Mouse (Mus musculus) kidney, adult 18-20 months (tissue): ENCODE results near the gene Zgpat.

Experiments used
- DNase-seq: peaks from one replicate; pipeline ENCODE4 v3.0.0; 2021

Gene Zgpat

DNA sequence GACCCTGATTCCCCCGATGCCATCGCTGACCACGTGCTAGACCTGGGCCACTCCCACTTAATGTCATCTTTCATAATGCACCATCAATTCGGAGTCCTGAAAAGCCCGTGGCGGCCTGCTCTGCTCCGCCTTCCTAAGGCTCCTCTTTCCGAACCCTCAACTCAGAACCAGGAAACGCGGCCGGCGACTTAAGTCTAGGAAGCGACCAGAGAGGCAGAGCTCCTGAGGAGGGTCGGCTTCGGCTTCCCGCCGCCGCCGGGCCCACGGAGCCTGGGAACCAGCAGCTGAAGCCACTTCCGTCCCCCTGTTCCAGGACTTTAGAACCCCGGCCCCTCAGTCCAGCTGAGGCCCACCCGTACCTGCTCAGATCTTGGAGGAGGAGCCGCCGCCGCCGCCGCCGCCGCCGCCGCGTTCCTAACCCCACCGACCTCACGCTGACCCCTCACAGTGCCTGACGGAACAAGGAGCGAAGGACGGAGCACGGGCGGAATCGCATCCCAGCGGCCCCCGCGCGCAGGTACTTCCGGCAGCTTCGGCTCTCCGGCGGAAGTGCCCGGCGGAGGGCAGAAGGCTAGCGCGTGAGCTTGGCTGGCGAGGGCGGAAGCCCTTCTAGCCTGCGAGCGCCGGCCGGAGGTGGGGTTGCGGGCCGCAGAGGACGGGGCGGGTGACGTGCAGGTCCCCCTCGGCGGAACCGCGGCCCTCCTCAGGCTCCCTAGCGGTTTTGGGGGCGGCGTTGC is at the start of gene Zgpat, which contains the start of gene Arfrp1:
Gene Zgpat, plus strand, starts transcription at position 69 of the 737 bp plus-strand sequence.
Gene Arfrp1, minus strand, starts transcription at position 545 of the 737 bp plus-strand sequence.
- DNase-seq = peak; percentile 92

DNA sequence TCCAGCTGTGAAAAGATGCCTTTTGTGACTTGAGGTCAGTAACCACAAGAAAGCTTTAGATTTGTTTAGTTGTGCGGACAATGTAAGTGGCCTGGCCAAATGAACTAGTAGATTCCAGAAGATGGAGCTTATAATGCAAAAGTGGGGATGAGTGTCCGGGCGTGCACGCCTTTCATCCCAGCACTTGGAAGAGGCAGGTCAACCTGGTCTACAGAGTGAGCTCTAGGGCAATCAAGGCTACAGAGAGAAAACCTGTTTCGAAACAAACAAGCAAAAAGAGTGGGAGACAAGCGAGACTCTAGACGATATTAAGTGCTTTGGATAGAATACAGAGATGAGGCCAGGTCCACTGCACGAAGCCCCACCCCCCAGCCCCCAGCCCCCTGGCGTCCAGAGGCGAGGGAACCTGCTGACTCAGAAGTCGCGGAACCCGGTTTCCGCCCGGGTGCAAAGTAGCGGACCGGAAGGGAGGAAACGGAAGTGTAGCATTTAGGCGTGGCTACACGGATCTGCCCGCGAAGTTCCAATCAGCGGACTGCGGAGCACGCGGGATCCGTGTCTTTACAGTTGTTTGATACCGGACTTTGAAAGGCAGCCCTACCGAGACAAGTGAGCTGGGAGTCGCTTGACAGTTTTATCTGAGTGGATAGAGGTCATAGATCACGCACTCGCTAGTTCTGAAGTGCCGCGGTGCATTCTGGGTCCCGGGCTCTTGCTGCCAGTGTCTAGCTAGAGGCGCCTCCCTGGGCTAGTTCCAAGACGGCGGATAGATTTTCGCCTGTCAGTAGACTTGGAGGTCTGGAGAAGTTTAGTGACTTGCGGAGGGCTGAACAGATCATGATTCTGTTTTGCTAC is 45.3 kb upstream of the Zgpat start, which contains the start of gene Rtel1:
Gene Rtel1, plus strand, starts transcription at position 492 of the 855 bp plus-strand sequence.
- peak; percentile 87 for DNase-seq

DNA sequence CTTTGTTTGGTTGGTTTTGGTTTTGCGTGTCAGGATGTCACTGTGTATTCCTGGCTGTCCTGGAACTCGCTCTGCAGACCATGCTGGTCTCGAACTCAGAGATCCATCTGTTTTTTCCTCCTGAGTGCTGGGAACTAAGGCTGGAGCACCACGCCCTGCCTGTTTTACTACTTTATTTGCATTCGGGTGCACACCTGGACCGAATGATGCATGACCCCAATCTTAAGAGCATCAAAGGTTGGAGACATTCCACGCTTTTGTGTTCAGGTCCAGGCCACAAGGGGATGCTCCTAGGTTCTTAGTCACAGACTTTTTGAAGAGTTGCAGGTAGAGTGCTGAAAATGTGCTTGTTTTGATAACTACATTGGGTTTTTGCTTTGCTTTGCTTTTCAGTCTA is 44.6 kb upstream of the Zgpat start:
- no peak for DNase-seq

DNA sequence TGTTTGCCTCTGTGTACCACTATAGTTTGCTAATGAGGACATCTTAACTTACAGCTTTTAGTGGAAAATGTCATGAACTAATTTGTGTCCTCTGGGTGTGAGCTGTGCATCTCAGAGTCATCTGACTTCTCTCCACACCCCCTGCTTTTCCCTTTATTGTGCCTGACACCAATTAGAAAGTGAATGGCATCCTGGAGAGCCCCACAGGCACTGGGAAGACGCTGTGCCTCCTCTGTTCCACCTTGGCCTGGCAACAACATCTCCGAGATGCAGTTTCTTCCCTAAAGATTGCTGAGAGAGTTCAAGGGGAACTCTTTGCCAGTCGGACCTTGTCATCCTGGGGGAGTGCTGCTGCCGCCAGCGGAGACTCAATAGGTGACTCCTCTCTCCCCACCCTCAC is 42.6 kb upstream of the Zgpat start:
- no peak for DNase-seq

DNA sequence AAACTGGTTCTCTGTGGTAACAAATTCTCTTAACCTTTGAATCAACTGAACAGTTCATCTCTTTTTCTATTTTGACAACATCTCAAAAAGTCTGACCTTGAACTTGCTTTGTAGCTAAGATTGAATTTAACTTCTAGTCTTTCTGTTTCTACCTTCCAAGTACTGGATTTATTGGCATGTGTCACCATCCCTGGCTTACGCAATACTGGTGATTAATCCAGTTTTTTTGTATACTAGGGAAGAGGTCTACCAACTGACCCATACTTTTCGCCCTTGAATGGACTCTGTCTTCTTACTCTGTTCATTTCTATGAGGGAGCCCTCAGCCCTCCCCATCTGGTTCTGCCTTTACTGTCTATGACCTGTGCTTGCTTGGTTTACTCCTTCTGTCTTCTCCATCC is 38.6 kb upstream of the Zgpat start:
- DNase-seq = no peak

DNA sequence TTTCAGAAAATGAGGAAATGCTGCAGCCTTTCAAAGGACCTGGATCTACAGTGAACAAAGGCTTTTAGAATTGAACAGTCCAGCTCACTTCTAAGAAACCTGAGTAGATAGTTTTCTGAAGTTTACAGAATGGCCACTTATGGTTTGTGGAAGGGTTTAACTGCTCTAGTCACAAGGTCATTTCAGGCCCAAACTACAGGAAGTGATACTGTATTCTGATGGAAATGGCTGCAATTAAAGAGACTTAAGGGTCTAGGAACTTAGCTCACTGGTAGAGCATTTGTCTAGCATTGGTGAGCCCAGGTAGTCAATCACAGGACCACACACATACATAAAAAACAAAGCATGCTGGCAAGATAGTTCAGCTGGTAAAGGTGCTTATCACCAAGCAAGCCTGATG is 32.2 kb upstream of the Zgpat start:
- DNase-seq = no peak

DNA sequence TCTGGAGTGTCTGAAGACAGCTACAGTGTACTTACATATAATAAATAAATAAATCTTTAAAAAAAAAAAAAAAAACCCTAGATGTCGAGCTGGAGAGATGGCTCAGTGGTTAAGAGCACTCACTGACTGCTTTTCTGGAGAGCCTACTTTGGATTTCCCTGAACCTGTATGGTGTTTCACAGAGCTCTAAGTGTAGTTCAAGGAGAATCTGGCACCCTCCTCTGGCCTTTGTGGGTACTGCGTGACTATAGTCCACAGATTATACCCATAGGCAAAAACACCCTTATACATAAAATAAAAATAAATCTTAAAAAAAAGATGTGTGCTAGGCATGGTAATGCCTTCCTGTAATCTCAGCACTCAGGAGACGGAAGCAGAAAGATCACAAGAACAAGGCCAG is 30.7 kb upstream of the Zgpat start:
- peak; percentile 83 for DNase-seq

DNA sequence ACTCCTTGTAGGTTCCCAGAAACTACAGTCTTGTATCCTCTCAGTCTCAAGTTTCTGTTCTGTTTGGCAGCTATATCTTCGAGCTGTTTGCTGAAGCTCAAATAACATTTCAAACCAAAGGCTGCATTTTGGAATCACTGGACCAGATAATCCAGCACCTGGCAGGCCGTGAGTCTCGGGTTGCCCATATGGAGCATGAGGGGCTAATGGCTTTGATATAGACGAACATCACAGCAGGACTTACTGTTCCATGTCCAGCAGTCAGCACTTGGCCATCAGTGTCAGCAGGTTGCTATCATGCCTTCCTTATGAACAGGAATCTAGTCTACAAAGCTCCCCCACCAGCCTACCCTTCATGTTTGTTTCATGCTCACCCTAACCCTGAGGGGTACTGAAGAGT is 24.3 kb upstream of the Zgpat start:
- DNase-seq = no peak

DNA sequence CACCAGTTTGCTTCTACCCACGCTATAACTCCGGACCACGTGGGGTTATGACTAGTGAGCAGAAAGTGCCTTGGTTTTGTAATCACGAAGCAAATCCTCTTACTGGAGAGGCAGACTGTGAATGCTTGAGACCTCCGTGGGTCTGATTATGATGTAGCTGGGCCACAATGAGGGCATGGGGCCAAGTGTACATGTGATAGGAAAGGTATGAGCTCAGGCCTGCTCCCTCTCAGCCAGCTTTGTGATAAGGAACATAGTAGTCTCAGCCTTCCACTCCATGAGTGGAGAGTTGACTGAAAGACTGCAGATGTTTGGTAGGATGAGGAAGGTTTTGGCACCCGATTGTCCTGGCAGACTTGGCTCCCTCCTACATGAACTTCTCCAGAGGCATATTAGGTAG is 22.0 kb upstream of the Zgpat start:
- no peak for DNase-seq

DNA sequence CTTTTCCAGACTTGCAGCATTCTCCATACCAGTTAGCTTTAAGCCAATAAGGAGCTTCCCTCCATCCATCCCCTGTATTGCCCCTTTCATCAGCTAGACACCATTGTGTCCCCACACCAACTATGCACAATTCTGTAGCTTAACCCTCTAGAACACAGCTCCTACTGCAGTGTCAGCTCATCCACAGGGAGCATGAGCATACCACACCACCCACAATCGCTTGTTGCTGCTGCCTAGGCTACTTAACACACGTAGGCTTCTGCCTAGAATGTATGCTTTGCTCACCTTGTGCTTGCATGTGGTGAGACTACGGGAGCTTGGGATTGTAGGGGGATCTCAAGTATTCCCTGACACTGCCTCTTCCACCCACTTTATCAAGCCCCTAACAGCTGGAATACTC is 7.9 kb upstream of the Zgpat start:
- no peak for DNase-seq

DNA sequence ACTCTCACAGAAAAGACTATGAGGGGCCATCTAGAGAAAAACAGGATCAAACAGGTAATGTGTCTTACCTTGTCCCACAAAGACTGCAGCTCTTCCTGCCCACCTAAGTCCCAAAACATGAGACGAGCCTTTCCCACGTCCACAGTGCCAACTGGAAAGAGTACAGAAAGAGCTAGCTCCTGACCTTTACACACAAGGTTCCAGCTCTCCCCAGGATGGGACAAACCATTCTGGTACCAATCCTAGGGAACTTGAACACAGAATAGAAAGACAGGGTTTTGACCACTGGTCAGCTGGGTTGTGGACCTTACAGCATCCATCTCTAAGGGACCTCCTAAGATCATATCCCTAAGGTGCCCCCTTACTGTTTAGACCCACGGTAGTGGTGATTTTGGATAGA is 782 bp upstream of the Zgpat start:
- DNase-seq = no peak

DNA sequence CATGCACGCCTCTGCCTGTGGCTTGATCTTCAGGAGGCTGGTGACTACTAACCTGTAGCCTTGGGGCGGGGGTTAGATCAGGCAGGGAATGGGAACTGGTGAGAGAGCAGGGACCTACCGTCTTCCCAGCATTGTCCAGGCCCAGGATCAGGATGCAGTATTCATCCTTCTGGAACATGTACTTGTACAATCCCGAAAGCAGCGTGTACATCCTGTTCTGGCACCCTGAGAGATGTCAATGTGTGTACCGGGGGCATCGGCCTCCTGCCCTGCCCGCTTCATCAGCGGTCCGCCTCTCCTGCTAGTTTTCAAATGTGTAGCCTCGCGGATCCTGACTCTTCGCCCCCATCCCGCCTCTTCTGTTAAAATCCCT is 255 bp upstream of the Zgpat start:
- no peak for DNase-seq

DNA sequence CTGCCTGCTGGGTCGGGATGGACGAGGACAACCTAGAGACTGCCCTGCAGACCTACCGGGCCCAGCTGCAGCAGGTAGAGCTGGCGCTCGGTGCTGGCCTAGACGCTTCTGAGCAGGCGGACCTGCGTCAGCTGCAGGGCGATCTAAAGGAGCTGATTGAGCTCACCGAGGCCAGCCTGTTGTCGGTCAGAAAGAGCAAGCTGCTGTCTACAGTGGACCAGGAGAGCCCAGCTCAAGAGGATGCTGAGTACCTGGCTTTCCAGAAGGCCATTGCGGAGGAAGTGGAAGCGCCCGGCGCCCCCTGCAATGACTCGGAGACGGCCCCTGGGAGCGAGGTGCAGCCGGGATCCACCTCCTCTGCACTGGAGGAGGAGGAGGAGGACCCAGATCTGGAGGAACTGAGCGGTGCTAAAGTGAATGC is 937 bp downstream of the Zgpat start:
- DNase-seq = no peak

DNA sequence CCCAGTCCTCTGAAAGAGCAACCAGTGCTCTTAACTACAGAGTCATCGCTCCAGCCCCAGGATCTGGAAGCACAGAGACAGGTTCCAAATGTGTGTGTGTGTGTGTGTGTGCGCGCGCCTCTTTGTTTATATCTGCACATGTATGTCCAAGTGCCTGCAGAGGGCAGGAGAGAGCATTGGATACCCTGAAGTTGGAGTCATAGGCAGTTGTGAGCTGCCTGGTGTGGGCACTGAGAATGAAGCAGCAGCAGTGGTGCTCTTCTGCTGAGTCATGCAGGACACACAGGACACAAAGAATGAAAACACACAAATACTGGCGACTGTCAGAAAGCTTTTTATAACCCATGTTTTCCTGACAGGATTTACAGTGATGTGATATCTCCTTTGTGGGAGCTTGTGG is 5.3 kb downstream of the Zgpat start:
- DNase-seq = no peak

DNA sequence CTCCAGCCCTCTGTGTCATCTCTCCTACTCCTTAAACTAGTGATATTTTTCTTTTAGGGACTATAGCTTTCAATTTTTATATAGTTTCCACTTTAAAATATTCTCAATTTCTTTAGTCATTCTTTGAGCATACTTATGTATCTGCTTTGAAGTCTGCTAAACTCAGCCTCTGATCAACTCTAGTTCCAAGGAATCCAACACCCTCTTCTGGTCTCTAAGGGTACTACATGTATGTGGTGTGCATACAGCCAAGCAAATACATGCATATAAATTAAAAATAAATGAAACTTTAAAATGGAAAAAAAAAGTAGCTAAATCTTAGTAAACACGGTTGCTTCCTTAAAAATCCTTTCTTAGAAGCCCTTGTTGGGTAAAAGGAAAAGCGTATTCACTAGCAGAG is 11.1 kb downstream of the Zgpat start:
- no peak for DNase-seq

DNA sequence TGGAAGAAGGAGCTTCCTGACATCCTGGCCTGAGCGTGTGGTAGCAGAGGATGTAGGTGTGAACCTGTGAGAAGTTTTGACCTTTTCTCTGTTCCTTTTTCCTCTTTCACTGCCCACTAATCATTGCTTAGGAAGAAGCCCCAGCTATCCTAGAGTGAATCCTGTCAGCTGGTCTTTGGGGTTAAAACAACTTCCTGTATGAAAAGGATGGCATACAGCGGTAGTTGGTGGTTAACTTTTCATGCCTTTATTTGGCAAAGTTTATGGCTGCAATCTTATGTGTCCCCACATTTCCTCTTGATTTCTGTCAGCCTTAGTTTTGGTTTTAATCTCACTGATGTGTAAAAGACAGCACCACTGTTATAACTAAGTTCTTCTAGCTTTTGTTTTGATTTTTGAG is 12.5 kb downstream of the Zgpat start:
- no peak for DNase-seq

DNA sequence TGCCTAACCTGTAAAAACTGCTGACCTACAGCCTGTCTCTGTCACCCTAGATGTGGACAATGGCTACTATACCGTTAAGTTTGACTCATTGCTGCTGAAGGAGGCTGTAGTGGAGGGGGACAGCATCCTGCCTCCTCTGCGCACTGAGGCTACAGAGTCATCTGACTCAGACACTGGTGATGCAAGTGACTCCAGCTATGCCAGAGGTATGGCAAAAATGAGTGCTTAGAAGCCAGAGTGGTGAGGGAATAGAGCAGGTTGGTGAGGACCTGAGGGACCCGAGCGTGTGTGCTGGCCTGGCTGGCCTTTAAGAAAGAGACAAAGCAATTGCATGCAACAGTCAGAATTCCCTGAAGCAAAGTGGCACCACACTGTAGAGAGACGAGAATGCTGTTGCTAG is 14.0 kb downstream of the Zgpat start:
- DNase-seq = no peak

DNA sequence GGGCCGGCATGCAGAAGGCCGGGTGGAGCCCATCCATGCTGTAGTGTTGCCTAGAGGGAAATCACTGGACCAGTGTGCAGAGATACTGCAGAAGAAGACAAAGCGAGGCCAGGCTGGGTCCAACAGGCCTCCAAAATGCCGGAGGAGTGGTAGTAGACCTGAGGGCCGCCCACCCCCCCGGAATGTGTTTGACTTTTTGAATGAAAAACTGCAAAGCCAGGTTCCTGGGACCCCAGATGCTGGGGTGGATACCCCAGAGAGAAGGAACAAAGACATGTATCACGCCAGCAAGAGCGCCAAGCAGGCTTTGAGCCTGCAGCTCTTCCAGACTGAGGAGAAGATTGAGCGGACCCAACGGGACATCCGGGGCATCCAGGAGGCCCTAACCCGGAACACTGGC is 15.1 kb downstream of the Zgpat start, which contains the start of gene Lime1:
Gene Lime1, plus strand, starts transcription at position 301 of the 400 bp plus-strand sequence.
- DNase-seq = no peak

DNA sequence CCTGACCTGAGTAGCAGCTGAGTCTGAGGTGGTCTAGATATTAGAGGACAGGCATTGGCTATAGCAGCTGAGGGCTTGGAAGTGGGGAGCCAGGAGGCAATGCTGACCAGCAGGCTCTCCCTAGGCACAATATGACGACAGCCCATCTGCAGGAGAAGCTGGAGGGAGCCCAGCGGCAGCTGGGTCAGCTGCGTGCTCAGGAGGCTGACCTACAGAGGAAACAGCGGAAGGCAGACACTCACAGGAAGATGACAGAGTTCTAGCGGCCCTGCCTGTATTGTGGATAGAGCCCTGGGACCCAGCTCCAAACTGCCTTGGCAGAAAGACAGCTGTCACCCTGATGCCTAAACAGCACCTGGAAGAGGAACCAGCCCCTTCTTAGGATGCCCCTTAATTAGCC is 15.5 kb downstream of the Zgpat start:
- no peak for DNase-seq

DNA sequence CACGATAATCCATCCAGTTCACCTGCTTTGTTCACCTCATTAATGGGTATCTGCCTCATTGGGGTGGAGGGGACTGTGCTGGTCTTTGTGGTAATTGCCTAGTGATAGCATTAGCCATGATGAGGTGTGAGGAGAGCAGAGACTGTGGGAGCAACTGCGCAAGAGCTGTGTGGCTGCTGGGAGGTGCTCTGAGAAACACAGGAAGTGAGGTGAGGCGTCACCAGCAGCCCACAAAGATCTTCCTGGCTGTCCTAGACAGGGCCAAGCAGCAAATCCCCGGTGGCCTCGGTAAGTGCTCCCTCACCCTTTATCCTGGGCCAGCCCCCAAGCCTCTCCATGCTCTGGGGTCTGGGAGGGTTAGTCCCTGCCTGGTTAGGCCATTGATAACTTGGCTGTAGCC is 16.4 kb downstream of the Zgpat start:
- DNase-seq = no peak

DNA sequence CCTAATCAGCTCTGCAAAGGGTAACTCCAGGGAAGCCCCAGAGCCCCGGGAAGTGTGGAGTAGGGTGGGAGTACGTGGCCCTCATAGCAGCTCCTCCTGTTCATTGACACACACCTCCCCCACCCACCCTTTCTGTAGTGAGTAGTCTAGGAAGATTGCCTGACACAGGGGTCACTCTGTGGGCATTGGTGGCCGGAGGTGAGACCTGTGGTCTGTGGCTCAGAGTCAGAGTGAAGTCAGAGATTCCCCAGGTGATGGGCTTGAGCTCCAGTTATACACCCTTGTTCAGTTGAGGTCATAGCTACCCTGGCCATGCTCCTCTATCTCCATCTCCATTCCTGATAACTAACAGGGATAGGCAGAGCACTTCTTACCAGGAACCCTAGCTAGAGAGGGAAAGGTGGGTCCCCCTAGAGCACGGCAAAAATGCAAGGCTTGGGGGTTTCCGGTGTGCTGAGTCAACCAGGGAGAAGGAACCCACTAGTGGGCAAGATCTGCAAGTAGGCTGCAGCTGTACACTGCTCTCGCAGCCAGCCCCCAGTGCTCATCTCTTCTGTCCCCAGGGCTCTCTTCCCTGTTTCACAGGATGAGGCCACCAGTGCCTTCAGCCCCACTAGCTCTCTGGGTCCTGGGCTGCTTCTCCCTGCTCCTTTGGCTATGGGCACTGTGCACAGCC is 17.0 kb downstream of the Zgpat start:
- no peak for DNase-seq

DNA sequence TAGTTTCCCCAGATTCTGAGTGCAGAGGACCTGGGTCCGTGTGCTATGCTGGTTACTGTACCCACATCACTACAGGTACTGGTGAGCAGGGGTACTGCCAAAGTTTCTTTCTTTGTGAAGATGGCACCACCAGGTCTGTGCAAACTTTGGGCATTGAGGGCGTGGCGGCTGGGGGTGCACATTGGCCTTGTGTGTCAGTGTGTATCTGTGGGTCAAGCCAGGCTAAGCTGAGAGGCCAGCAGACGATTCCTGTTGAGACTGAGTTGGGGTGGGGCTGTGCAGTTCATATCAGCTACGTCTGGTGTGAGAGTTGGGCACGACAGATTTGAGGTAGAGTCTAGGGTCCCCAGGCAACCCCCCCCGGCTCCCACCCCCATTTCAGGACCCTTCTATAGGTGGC is 19.7 kb downstream of the Zgpat start:
- no peak for DNase-seq

DNA sequence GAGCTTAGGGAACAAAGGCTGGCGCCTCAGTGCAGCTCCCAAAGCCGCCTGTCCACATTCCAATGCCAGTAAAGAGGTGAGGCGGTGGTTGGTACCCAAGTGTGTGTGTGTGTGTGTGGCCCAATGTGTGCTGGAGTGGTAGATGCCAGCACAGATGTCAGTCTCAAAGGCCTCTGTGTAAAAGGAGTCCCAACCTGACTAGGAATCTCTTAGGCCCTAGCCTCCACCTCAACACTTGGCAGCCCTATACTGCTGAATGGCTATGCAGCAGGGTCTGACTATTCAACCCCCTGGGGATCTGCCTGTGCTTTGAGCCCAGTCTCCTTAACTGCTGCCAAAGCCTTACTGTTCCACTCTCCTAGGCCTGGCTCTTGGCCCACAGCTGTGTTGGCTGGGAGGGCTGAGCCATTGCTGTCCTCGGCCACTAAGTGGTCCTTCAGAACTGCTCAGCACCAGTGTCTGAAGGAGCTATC is 20.2 kb downstream of the Zgpat start:
- DNase-seq = no peak

DNA sequence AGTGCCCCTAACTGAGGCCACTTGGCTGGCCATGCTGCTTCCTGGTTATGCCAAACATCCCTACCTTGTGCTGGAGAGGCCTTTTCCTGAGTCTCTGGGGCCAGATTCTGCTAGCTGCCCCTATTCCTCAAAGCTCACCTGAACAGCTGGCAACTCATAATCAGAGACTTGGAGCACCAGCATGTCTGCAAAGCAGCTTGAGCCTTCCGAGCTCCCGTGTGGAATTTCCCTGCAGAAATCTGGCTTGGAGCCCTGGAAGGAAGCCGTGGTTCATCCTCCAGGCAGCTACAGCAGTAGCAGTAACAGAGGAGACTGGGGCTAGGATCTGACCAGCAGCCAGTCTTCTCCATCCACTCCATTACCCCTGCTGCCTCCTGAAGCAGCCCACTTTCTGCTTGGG is 21.2 kb downstream of the Zgpat start:
- peak; percentile 18 for DNase-seq
